Mouse (Mus musculus) erythroblast, embryonic 14.5 days (primary cell): ENCODE data around the gene St7. TPM values are rescaled to one million over a fixed set of nuclear protein-coding genes. Genes with fewer than 3 reads are reported as not detected.

Source experiments
- H3K27me3 ChIP-seq: 2 replicates; pipeline ENCODE4 v1.6.1; 2012; ENCODE audit warnings: inconsistent platforms; ENCODE audit not compliant: control insufficient read depth
- H3K36me3 ChIP-seq: 2 replicates; pipeline ENCODE4 v1.6.1; 2012; ENCODE audit warnings: mild to moderate bottlenecking, inconsistent platforms; ENCODE audit not compliant: control insufficient read depth
- H3K4me1 ChIP-seq: 2 replicates; pipeline ENCODE4 v1.6.1; 2012; ENCODE audit warnings: inconsistent platforms; ENCODE audit not compliant: control insufficient read depth
- H3K4me3 ChIP-seq: replicated peaks from 2 replicates; pipeline ENCODE3; 2012; ENCODE audit warnings: moderate library complexity, mild to moderate bottlenecking, inconsistent platforms
- H3K9me3 ChIP-seq: 2 replicates; pipeline ENCODE4 v1.6.1; 2012; ENCODE audit warnings: low read length, inconsistent platforms, mixed read lengths; ENCODE audit not compliant: control insufficient read depth
- GATA1 ChIP-seq: IDR thresholded peaks from 2 replicates; pipeline ENCODE4 v1.6.1; 2012; ENCODE audit warnings: low read length, inconsistent platforms, mixed read lengths
- TAL1 ChIP-seq: IDR thresholded peaks from 3 replicates; pipeline ENCODE4 v1.6.1; 2012; ENCODE audit warnings: low read length, inconsistent platforms, mixed read lengths
- polyA plus RNA-seq: library from polyadenylated mRNA; stranded (reverse); fragments of >175 nt; gene quantifications from 2 replicates; pipeline ENCODE4 v1.2.3, GENCODE M21; 2012

St7 gene
- polyA plus RNA-seq, 1 experiment, result 0.85 TPM

GRCm38 (mm10) chr6:17727891-17728790 lies 35.4 kb downstream of the St7 start:
- H3K4me1 ChIP-seq, result peaks cover 64% of the 10 kb centered on the region
- H3K36me3 ChIP-seq, result no peaks in the 10 kb centered on the region; the same call in 1 of the 2 replicates
- no peak for TF ChIP-seq TAL1
- TF ChIP-seq GATA1, result no peak

GRCm38 (mm10) chr6:17730122-17730521 lies 37.4 kb downstream of the St7 start:
- H3K9me3 ChIP-seq, result no peaks in the 10 kb centered on the region
- no peak overlapping the region for H3K4me3 ChIP-seq
- TF ChIP-seq GATA1 (no peak), TAL1 (no peak)
- peaks cover 71% of the 10 kb centered on the region for H3K4me1 ChIP-seq
- no peaks in the 10 kb centered on the region; the same call in 1 of the 2 replicates for H3K36me3 ChIP-seq
- no peaks in the 10 kb centered on the region for H3K27me3 ChIP-seq

More at GRCm38 (mm10) chr6:17727891-17728790, 35.4 kb downstream of the St7 start:
- H3K9me3 ChIP-seq, result no peaks in the 10 kb centered on the region
- no peaks in the 10 kb centered on the region for H3K27me3 ChIP-seq
- H3K4me3 ChIP-seq, result no peak overlapping the region

GRCm38 (mm10) chr6:17731694-17732093 lies 39.0 kb downstream of the St7 start:
- Histone ChIP-seq H3K4me3 (no peak overlapping the region), H3K27me3 (no peaks in the 10 kb centered on the region), H3K4me1 (peaks cover 70% of the 10 kb centered on the region), H3K36me3 (peaks cover 2% of the 10 kb centered on the region; the same call in 1 of the 2 replicates), H3K9me3 (no peaks in the 10 kb centered on the region)
- TF ChIP-seq TAL1, result no peak
- TF ChIP-seq GATA1, result no peak

GRCm38 (mm10) chr6:17733951-17734411 lies 41.2 kb downstream of the St7 start:
- Histone ChIP-seq H3K9me3 (no peaks in the 10 kb centered on the region), H3K4me1 (peaks cover 67% of the 10 kb centered on the region), H3K36me3 (peaks cover 2% of the 10 kb centered on the region; the same call in 1 of the 2 replicates), H3K27me3 (no peaks in the 10 kb centered on the region), H3K4me3 (peak overlapping the region; percentile 45)
- no peak for TF ChIP-seq TAL1
- TF ChIP-seq GATA1, result no peak

- H3K4me3 ChIP-seq, result peak overlapping the region; percentile 29
- peaks cover 86% of the 10 kb centered on the region for H3K4me1 ChIP-seq
- no peak for TF ChIP-seq TAL1
- peaks cover 2% of the 10 kb centered on the region; the same call in 1 of the 2 replicates for H3K36me3 ChIP-seq
- no peaks in the 10 kb centered on the region for H3K9me3 ChIP-seq
- H3K27me3 ChIP-seq, result no peaks in the 10 kb centered on the region
Observed at GRCm38 (mm10) chr6:17737262-17737948, 44.7 kb downstream of the St7 start.

GRCm38 (mm10) chr6:17740128-17740527 lies 47.4 kb downstream of the St7 start:
- Histone ChIP-seq H3K4me3 (no peak overlapping the region), H3K9me3 (no peaks in the 10 kb centered on the region), H3K27me3 (no peaks in the 10 kb centered on the region), H3K36me3 (peaks cover 2% of the 10 kb centered on the region; the same call in 1 of the 2 replicates), H3K4me1 (peaks cover 87% of the 10 kb centered on the region)
- TF ChIP-seq GATA1 (no peak), TAL1 (no peak)

- no peaks in the 10 kb centered on the region for H3K9me3 ChIP-seq
- peaks cover 83% of the 10 kb centered on the region for H3K4me1 ChIP-seq
- TF ChIP-seq TAL1 (no peak), GATA1 (no peak)
- peak overlapping the region; percentile 36 for H3K4me3 ChIP-seq
- H3K27me3 ChIP-seq, result no peaks in the 10 kb centered on the region
- H3K36me3 ChIP-seq, result peaks cover 3% of the 10 kb centered on the region
Observed at GRCm38 (mm10) chr6:17741639-17742038, 48.9 kb downstream of the St7 start.

- TF ChIP-seq GATA1 (no peak), TAL1 (no peak)
- Histone ChIP-seq H3K27me3 (no peaks in the 10 kb centered on the region), H3K36me3 (peaks cover 3% of the 10 kb centered on the region), H3K9me3 (no peaks in the 10 kb centered on the region), H3K4me3 (no peak overlapping the region), H3K4me1 (peaks cover 81% of the 10 kb centered on the region)
Observed at GRCm38 (mm10) chr6:17742209-17742608, 49.5 kb downstream of the St7 start.

GRCm38 (mm10) chr6:17743325-17743724 lies 50.6 kb downstream of the St7 start:
- TF ChIP-seq GATA1 (peak; percentile 71), TAL1 (peak; percentile 88)
- Histone ChIP-seq H3K27me3 (no peaks in the 10 kb centered on the region), H3K4me1 (peaks cover 81% of the 10 kb centered on the region), H3K9me3 (no peaks in the 10 kb centered on the region), H3K36me3 (peaks cover 9% of the 10 kb centered on the region), H3K4me3 (peak overlapping the region; percentile 55)
